Mouse (Mus musculus): Measurements from ENCODE around the gene Uncx.

Uncx gene

DNA sequence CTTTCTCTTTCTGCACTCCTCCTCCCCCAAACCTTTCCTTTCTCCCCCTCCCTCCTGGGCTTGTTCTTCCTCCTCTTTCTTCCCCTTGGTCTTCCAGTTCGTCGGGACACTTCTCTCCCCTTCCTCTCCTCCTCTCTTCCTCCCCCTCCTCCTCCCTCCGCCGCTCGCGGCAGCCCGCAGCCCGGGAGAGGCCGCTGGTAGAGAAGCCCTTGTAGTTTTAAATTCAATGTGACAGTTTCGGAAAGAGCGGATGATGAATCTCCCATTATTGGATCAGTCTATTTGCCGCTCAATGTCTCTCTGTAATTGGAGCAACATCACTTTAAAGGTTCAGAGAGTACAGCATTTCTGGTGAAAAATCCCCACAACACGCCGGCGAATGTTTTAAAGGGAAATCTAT is at the start of gene Uncx:
Uncx (plus strand) TSS at position 281 of the 400 bp plus-strand sequence.
- DNase-seq (ENCODE audit: low read depth, low spot score): no peak

DNA sequence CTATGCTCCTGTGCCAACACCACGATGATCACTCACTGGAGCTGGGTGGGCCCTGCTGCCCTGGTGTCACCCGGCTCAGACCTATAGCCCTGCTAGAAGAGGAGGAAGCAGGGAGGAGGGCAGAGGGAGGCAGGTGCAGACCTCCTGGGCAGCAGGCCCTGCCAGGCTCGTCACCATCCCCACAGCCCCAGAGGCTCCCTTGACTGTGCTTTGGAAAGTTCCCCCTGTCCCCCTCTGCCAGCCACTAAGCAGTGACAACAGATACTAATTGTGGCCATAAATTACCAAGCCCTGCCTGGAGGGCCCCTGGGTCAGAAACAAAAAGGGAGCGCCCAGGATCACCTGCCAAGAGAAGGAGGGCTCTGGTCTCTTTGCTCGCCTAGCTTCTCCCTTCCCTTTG is 49.6 kb upstream of the Uncx start:
- DNase-seq (ENCODE audit: low read depth, low spot score): no peak

DNA sequence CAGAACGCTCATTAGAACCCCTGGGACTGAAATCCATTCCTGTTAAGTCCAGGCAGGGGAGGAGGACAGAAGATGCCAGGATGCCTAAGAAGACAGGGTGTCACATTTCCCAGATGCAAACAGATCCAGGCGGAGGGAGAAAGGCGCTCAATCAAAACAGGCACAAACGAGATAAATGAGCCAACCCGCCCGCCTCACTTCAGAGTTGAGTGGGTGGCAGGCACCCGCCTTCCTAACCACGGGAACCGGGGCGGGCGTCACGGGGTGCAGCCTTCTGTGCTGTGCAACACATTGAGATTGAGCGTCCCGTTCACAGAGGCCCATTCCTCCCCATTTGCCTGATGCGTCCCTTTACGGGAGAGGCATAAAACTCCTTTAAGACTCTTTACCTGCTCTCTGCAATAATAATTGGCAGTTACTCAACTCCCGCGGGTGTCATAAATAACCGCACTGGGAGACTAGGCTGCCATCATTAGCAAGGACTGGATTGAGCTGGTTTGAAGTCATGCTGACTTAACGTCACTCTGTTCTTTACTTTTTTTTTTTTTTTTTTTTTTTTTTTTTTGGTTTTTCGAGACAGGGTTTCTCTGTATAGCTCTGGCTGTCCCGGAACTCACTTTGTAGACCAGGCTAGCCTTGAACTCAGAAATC is 48.1 kb upstream of the Uncx start:
- DNase-seq (ENCODE audit: low read depth, low spot score): peak; percentile 27

DNA sequence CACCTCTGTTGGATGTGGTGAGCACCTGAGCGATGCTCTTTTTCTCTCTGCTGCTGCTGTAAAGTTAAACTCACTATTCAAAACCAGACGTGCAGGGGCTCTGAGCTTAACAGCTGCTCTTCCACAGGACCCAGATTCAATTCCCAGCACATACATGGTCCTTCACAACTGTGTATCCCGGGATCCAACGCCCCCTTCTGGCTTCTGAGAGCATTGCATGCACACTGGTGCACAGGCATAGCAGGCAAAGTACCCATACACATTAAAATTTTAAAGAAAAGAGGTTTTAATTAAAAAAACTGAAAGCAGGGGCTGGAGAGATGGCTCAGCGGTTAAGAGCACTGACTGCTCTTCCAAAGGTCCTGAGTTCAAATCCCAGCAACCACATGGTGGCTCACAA is 46.4 kb upstream of the Uncx start:
- DNase-seq (ENCODE audit: low read depth, low spot score): no peak

DNA sequence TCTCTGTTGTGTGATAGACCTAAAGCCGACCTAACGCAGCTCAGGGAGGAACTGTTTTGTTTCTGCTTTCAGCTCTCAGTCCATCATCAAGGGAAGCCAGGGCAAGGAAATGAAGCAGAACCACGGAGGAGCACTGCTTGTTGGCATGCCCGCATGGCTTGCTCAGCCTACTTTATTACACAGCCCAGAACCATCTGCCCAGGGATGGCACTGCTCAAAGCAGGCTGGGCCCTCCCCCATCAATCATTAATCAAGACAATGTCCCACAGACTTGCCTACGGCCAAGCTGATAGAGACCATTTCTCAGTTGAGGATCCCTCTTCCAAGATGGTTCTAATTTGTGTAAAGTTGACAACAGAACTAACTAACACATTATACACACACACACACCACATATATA is 44.5 kb upstream of the Uncx start:
- DNase-seq (ENCODE audit: low read depth, low spot score): no peak

DNA sequence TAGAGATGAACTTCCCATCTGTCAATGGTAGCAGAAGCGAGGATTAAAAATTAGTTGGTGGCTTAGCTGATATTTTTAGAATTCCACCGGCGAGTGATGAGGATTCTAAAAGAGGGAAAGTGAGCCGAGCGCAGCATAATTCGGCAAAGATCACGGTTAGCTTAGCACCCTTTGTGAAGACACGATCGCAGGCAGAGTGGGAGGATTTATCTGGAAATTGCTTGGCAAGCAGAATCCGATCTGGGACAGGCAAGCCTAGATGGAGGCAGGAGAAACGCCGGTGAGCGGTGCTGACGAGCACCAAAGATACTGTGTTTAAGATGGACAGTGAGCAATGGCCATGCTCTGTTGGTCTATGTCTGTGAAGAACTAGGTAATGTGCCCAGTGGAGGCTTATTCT is 41.0 kb upstream of the Uncx start:
- DNase-seq (ENCODE audit: low read depth, low spot score): no peak

DNA sequence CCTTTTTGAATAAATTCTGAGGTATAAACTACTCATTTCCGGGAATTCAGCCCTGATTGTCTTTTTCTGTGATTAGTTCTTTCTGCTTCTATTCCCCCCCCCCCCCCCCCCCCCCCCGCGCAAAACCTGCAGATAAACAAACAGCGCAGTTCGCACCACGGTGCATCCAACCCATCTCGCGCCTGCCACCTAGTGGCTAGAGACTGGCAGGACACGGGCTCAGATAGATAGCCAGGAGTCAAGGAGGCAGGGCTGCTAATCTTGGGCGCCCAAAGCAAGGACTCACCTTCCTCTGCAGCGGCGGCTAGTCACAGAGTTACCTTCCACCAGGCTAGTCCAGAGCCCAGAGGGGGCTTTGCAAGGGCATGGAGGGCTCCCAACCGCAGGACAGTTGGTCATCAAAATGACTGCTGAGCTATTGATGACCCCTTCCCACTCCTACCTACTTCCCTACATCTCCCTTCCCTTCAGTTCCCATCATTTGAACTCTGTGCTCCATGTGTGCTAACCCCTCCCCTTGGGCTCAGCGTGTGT is 38.2 kb upstream of the Uncx start:
- peak; percentile 88 for DNase-seq (ENCODE audit: low read depth, low spot score)

DNA sequence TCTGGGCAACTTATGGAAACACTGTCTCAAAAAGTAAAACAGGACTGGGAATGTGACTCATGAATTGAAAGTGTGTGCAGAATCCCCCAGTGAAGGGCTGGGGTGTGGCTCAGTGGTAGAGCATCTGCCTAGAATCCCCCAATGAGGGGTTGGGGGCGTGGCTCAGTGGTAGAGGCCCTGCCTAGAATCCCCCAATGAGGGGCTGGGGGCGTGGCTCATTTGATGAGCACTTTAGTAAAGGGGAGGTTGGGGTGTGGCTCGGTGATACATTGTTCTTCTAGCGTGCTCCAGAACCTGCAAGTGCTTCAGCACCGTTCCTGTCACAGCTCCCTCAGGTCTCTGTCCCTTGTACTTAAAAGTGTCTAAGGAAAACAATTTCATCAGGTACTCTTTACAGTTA is 37.1 kb upstream of the Uncx start:
- no peak for DNase-seq (ENCODE audit: low read depth, low spot score)

DNA sequence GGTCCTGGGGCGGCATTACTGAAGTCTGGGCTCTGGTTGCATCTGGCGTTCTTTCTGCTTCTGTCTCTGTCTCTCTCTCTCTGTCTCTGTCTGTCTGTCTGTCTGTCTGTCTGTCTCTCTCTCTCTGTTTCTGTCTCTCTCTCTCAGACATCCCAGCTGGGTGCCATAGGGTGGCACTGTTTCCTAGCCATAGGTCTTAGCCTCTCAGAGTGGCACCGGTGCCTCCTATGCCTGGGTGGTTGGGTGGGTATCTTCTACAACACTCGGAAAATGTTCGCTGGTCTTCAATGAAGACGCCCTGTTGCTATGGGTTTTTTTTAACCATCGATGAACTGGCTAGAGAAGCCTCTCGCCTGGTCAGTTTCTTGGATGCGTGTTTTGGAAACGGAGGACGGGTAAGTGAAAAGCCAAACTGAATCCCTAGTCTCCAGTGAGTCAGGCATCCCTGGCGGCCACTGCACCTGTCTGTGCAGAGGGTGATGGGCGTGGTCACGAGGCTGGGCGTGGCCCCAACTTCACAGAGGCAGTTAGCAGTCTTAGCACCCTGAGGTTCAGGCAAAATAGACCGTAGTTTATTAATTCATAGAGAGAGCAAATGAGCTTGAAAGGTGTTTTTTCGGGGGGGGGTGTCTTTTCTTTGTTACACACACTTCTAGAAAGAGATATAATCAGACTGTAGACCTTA is 32.5 kb upstream of the Uncx start:
- DNase-seq (ENCODE audit: low read depth, low spot score): peak; percentile 32

DNA sequence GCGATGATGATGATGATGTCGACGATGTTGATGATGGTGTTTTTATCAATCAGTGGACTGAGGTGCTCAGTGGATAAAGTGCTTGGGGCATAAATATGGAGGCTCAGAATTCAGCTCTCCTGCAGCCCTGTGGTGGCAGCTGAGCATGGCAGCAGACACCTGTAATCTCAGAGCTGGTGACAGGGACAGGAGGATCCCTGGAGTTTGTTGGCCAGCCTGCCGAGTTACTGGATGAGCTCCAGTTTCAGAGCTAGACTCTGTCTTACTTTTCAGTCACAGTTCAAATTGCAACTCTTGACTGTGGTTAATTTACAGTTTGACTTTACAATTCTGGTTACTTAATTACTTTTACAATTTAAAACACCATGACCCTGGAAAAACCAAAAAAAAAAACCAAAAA is 31.1 kb upstream of the Uncx start:
- no peak for DNase-seq (ENCODE audit: low read depth, low spot score)

DNA sequence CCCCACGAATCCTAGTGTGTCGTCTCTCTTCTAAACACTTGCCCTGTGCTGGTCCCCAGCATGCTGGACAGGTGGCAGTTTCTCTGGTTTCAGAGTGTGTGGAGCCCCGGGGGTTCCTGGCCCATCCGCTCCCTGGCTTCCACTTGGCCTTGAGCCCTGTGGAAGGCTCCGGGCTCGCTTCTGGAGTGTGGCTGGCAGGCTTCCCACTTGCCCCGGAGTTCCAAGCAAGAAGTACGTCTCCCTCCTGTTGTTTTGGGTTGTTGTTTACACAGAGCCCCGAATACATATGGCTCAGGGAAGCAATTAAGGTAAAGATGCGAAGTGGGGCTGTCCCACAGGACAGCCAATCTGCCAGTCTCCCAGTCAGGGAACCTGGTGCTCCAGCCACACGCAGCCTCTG is 27.0 kb upstream of the Uncx start:
- no peak for DNase-seq (ENCODE audit: low read depth, low spot score)

DNA sequence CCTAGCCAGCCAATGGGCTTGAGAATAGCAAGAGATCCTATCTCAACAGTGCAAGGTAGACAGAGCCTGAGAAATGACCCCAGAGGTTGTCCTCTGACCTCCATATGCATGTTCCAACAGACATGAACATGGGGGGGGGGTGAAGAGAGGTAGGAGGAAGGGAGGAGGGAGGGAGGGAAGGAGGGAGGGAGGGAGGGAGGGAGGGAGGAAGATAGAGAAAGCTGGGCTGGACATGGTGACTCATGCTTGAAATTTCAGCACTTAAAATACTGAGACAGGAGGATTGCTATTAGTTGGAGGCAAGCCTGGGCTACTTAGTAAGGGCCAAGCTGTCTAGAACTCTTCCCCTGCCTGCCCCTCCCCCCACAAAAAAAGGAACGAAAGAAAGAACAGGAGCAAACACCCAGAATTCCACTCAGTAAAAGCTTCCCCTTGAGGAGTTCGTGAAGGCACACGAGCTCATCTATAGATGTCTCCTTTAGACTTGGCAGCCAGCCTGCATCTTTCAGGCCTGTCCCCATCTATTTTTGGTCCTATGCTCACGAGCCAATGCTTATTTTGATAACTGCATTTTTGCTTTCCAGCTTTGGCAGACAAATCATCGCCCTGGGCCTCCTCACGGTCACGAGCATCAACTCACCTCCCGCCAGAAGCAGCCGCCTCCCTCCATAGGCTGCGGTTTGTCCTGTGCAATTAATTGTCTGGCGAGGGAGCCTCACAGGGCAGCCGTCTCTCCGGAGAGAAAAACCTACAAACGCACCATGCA is 23.0 kb upstream of the Uncx start:
- DNase-seq (ENCODE audit: low read depth, low spot score): no peak

DNA sequence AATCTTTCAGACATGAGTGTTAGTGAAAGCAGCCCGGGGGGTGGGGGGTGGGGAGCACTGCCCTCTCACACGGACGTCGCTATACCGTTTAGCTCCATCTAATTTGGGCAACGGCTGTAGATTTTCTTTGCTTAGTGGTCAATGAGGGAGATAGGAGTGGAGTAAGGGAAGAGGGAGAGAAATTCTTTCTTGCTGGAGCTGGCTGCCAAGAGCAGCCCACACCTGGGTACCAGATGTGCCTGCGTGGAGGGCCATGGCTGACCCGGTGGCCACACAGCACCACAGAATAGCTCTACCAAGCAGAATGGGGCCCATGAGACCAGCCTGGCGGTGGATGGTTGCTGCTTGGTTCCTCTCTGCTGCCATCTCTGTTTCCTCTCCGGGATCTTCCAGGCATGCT is 21.3 kb upstream of the Uncx start:
- no peak for DNase-seq (ENCODE audit: low read depth, low spot score)

DNA sequence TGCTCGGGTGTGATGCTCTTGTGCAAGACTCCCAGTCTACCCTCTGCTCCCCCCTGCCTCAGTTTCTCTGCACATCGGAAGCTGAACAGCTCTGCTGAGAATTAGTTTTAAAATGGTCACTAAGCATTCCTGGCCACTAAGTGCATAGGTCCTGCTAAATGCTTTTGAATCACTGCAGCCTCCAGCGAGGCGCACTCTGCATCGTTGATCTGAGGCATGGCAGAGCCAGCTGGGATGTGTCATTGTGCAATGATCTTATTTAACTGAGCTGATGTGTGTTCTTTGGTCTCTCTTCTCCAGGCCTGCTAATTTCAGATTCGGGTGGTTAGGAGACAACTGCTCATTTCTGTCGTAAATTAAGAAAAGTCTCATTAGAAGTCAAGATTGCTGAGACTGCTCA is 14.4 kb upstream of the Uncx start:
- no peak for DNase-seq (ENCODE audit: low read depth, low spot score)

DNA sequence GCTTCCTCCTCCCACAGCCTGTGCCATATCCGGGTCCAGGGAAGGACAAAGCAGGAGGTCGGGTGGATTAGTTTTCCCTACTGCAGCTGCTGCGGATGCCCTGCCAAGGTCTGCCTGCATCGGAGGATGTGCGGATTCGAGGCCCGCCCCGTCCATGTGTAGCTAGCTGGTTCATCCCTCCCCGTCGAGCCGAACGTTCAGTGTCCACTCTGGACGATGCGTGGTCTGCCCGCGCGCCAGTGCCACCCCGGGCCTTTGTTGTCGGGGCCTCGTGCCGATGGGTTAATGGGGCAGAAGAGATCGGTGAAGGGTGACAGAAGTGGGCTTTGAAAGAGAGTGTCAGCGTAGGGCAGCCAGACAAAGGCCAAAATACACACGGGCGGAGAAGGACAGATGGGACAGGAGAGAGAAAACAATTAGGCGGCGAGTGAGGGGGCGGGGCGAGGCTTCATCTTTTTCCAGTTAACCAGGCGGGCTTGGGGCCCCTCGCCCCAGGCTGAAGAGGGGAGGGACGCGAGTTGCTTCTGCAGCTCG is 7.8 kb upstream of the Uncx start:
- no peak for DNase-seq (ENCODE audit: low read depth, low spot score)

DNA sequence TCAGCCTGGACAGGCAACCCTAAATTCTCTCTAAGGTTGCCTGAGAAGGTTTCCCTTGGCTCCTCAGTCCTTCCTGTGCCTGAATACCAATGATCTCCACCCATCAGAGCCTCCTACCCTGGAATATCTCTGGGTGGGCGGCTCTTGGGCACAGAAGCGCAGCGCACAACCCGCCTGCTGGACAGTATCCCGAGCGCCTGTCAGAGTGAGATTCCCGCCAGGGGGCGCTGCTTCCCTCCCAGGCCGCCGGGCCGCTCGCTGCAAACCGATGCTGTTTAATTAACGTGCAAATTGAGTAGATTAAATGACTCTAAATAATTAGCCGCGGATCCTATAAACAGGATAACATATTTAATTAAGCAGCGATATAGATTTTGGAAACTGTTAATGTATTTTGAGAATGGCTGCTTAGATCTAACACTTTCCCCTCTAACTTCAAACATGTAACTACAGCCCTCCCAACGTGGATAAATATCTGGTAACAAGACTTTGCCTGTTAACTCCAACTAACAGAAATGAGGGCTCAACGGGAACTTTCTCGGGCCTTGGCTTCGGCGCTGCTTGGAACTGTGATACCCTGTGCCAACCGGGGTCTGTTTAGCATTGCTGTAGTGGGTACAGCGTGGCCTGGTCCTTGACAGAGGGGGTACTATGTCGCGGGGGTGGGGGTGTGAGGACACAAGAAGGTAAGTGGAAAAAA is 6.9 kb upstream of the Uncx start:
- peak; percentile 69 for DNase-seq (ENCODE audit: low read depth, low spot score)

DNA sequence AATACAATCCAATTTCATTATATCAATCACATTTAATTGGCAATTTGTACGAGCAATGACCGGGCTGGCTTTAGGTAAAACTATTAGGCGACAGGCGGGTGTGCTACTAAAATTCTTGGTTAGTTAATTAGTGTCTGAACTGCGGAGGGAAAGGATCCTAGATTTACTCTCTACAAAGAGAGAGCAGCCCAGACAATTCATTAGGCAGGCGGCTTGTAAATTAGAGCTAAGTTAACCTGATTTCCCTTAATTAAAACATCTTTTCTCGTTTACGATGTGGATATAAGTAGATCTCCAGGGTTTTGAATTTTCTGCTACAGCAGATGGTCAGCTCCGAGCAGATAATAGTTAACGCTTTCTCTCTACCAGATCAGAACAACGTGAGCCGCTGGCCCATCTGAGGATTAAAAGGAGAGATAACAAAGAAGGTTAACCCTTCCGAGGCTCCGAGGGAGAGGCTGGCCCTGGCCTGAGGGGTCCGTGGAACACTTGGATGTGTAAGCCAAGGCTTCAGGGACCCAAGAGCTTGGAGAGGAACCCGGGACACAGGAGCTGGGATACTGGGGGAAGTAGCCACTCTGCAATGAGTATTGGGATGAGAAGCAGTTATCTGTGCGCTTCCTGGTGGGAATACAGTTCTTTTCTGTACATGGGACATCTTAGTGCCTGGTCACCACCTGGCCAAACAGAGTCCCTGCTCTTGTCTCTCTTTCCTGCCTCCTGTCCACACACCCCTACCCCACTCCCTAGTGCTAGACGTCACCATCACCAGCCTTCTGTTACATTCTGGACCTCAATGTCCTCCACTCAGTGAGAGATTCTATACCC is 6.2 kb upstream of the Uncx start:
- DNase-seq (ENCODE audit: low read depth, low spot score): no peak

DNA sequence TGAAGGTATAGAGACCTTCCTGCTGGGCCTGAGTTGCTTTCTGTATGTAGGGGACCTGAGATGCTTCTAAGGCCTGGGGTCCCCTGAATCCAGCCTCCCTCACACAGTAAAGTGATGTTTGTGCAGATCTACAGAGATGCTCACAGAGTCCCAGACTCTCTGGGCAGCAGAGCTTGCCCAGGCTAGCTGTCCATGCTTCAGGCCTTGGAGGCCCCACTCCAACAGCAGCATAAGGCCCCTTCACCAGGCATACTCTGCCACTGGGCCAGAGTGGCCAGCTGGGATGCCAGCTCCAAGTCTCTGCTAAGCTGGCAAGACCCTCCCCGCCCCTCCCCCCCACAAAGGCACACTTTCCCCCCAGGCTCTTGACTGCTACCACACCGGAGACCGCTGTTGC is 5.6 kb upstream of the Uncx start:
- no peak for DNase-seq (ENCODE audit: low read depth, low spot score)

DNA sequence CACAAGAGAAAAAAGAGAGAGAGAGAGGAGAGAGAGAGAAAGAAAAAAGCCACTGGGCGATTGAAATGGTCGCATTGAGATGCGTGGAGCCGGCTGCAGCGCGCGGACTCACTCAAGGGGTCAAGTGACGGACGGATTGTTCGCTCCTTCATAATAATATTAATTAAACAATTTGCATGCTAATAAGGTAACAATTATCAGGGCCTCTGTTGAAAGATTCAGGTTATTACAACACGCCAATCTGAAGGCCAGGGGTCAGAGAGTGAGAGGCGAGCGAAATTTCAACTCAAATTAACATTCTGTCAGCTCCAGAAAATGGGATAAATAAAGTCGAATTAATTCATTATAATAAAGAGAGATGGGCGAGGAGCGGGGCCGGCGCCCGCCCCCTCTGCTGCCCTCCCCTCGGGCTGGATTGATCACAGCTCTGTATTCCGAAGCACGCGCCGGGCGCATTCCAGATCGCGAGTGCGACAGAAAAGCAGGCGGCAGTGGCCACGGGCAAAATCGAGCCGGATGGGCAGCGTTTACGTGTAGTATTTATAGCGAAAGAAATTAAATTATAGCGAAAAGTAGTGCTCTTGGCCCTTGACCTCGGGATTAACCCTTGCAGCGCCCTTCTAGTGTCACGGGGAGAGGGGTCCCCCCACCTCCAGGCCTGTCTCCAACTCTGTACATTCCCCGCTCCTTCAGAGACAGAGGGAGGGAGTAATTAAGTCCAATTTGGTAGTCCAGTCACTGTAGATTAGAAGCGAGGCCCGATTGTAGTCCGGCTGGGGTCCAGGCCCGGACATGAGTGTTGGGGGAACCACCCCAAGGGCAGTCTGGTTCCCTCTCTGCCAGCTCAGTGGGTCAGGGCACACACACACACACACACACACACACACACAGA is 1.9 kb upstream of the Uncx start:
- no peak for DNase-seq (ENCODE audit: low read depth, low spot score)

DNA sequence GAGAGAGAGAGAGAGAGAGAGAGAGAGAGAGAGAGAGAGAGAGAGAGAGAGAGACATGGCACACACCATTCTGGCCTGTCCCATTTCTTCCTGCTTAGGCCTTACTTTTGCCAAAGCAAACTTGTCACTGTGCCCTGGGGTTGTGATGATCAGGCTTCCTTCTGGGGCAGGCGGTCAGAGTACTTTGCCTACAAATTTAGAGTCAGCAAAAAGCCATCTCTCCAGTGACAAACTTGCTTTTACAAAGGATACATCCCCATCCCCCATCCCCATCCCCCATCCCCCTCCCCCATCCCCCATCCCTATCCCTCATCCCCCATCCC is 1.3 kb upstream of the Uncx start:
- DNase-seq (ENCODE audit: low read depth, low spot score): no peak

All from CD4-positive, CD25-positive, alpha-beta regulatory T cell, adult 2 months (primary cell).